Mouse (Mus musculus) hindbrain, embryonic 14.5 days (tissue): Measurements from ENCODE around the gene Stard13. TPM values are rescaled to one million over a fixed set of nuclear protein-coding genes. Genes with fewer than 3 reads are reported as not detected.
A peak's percentile ranks its signal among the peaks of the same experiment; 100 is the strongest.

ENCODE experiments used
- ATAC-seq: fragments of 200-750 bp; cut with Nextera tagmentation; 2 replicates; pipeline ENCODE4 v1.8.0; 2017; ENCODE audit warnings: moderate number of reproducible peaks, mild to moderate bottlenecking, moderate TSS enrichment, moderate library complexity; ENCODE audit not compliant: low FRiP score
- DNase-seq: peaks from one replicate; pipeline ENCODE4 v3.0.0-alpha.2; 2015; ENCODE audit warnings: low spot score
- H3K27ac ChIP-seq: fragments of 300-500 bp; sonication (generic); 2 replicates; pipeline ENCODE4 v1.5.1; 2014; ENCODE audit warnings: mild to moderate bottlenecking, moderate library complexity
- H3K27me3 ChIP-seq: fragments of 300-500 bp; sonication (generic); 2 replicates; pipeline ENCODE4 v1.6.1; 2014; ENCODE audit warnings: mild to moderate bottlenecking, low read length, mixed read lengths; ENCODE audit not compliant: control insufficient read depth, insufficient read depth
- H3K36me3 ChIP-seq: fragments of 300-500 bp; sonication (generic); replicated peaks from 2 replicates; pipeline ENCODE4 v1.6.1; 2014; ENCODE audit not compliant: control insufficient read depth, insufficient read depth
- H3K4me1 ChIP-seq: fragments of 300-500 bp; sonication (generic); replicated peaks from 2 replicates; pipeline ENCODE4 v1.6.1; 2014; ENCODE audit warnings: antibody characterized with exemption, low read length, mixed read lengths; ENCODE audit not compliant: control insufficient read depth, insufficient read depth
- H3K4me2 ChIP-seq: fragments of 300-500 bp; sonication (generic); replicated peaks from 2 replicates; pipeline ENCODE4 v1.6.1; 2014; ENCODE audit warnings: mild to moderate bottlenecking, moderate library complexity
- H3K4me3 ChIP-seq: fragments of 300-500 bp; sonication (generic); replicated peaks from 2 replicates; pipeline ENCODE4 v1.5.1; 2014; ENCODE audit warnings: mild to moderate bottlenecking, low read length
- H3K9ac ChIP-seq: fragments of 300-500 bp; sonication (generic); 2 replicates; pipeline ENCODE4 v1.6.1; 2014
- H3K9me3 ChIP-seq: fragments of 300-500 bp; sonication (generic); 2 replicates; pipeline ENCODE4 v1.6.1; 2016; ENCODE audit warnings: low read length; ENCODE audit not compliant: control insufficient read depth
- WGBS: fragments of 180-500 bp; shearing (Covaris S2); extraction: QIAGEN DNeasy Blood & Tissue Kit; methylation state at CpG from one replicate; pipeline ENCODE4 v1.1.7; 2014; 5-methylcytosine and 5-hydroxymethylcytosine counted together
- polyA plus RNA-seq: library from polyadenylated mRNA; unstranded; fragments of >200 nt; fragmentation: Nextera tagmentation; extraction: Ambion mirVana; gene quantifications from 2 replicates; pipeline ENCODE4 v1.2.1, GENCODE M21; 2014

Stard13 gene
- polyA plus RNA-seq, 1 experiment from 2014 or later, result 6.0 TPM

GRCm38 (mm10) chr5:151210060-151210459, 23.6 kb downstream of the Stard13 start:
- ATAC-seq, result no peak
- WGBS, result 88% methylated on average over 2 of the region's 2 CpGs
- no peaks in the 10 kb centered on the region for H3K36me3 ChIP-seq
- H3K4me2 ChIP-seq, result no peak overlapping the region
- H3K4me3 ChIP-seq, result no peak overlapping the region
- no peak for DNase-seq
- H3K27me3 ChIP-seq, result no peaks in the 10 kb centered on the region
- H3K27ac ChIP-seq, result no peak overlapping the region
- no peaks in the 10 kb centered on the region for H3K9me3 ChIP-seq
- no peaks in the 10 kb centered on the region for H3K4me1 ChIP-seq
- H3K9ac ChIP-seq, result no peak overlapping the region

- no peak overlapping the region for H3K4me3 ChIP-seq
- H3K36me3 ChIP-seq, result no peaks in the 10 kb centered on the region
- no peak overlapping the region for H3K4me2 ChIP-seq
- no peak overlapping the region for H3K9ac ChIP-seq
- 92% methylated on average over 4 of the region's 4 CpGs for WGBS
- no peak overlapping the region for H3K27ac ChIP-seq
- H3K9me3 ChIP-seq, result no peaks in the 10 kb centered on the region
- no peaks in the 10 kb centered on the region for H3K27me3 ChIP-seq
- H3K4me1 ChIP-seq, result no peaks in the 10 kb centered on the region
- DNase-seq, result no peak
- ATAC-seq, result no peak
Observed at GRCm38 (mm10) chr5:151205017-151205416, 28.6 kb downstream of the Stard13 start.

GRCm38 (mm10) chr5:151202925-151203324, 30.7 kb downstream of the Stard13 start:
- Histone ChIP-seq H3K36me3 (no peaks in the 10 kb centered on the region), H3K27me3 (no peaks in the 10 kb centered on the region), H3K4me1 (no peaks in the 10 kb centered on the region), H3K9me3 (no peaks in the 10 kb centered on the region), H3K9ac (no peak overlapping the region), H3K4me3 (no peak overlapping the region), H3K27ac (no peak overlapping the region), H3K4me2 (no peak overlapping the region)
- DNase-seq (no peak), ATAC-seq (no peak)
- WGBS, result 71% methylated on average over 5 of the region's 5 CpGs

GRCm38 (mm10) chr5:151201220-151201619, 32.4 kb downstream of the Stard13 start:
- no peak overlapping the region for H3K9ac ChIP-seq
- H3K4me1 ChIP-seq, result no peaks in the 10 kb centered on the region
- DNase-seq, result no peak
- no peaks in the 10 kb centered on the region for H3K36me3 ChIP-seq
- no peak overlapping the region for H3K4me2 ChIP-seq
- H3K9me3 ChIP-seq, result no peaks in the 10 kb centered on the region
- no peak overlapping the region for H3K4me3 ChIP-seq
- no peaks in the 10 kb centered on the region for H3K27me3 ChIP-seq
- 67% methylated on average over 3 of the region's 3 CpGs for WGBS
- H3K27ac ChIP-seq, result no peak overlapping the region
- no peak for ATAC-seq

- ATAC-seq, result no peak
- Histone ChIP-seq H3K4me2 (no peak overlapping the region), H3K4me1 (no peaks in the 10 kb centered on the region), H3K4me3 (no peak overlapping the region), H3K36me3 (no peaks in the 10 kb centered on the region), H3K9me3 (no peaks in the 10 kb centered on the region), H3K27me3 (no peaks in the 10 kb centered on the region), H3K27ac (no peak overlapping the region), H3K9ac (no peak overlapping the region)
- WGBS, result 84% methylated on average over 3 of the region's 3 CpGs
- no peak for DNase-seq
Observed at GRCm38 (mm10) chr5:151199235-151199634, 34.4 kb downstream of the Stard13 start.

GRCm38 (mm10) chr5:151196603-151197272, 36.9 kb downstream of the Stard13 start:
- no peaks in the 10 kb centered on the region for H3K4me1 ChIP-seq
- no peaks in the 10 kb centered on the region for H3K9me3 ChIP-seq
- no peaks in the 10 kb centered on the region for H3K36me3 ChIP-seq
- DNase-seq, result no peak
- ATAC-seq, result no peak
- no peak overlapping the region for H3K4me2 ChIP-seq
- H3K27ac ChIP-seq, result no peak overlapping the region
- H3K9ac ChIP-seq, result no peak overlapping the region
- no peak overlapping the region for H3K4me3 ChIP-seq
- no peaks in the 10 kb centered on the region for H3K27me3 ChIP-seq
- WGBS, result 38% methylated on average over 13 of the region's 13 CpGs

- ATAC-seq (no peak), DNase-seq (no peak)
- Histone ChIP-seq H3K4me2 (no peak overlapping the region), H3K36me3 (no peaks in the 10 kb centered on the region), H3K4me3 (no peak overlapping the region), H3K9me3 (no peaks in the 10 kb centered on the region), H3K27me3 (no peaks in the 10 kb centered on the region; the same call in 1 of the 2 replicates), H3K27ac (no peak overlapping the region), H3K4me1 (no peaks in the 10 kb centered on the region; the same call in 1 of the 2 replicates), H3K9ac (no peak overlapping the region)
- WGBS, result 77% methylated on average over 3 of the region's 3 CpGs
Observed at GRCm38 (mm10) chr5:151193885-151194520, 39.6 kb downstream of the Stard13 start.

GRCm38 (mm10) chr5:151192266-151192665, 41.4 kb downstream of the Stard13 start:
- H3K4me3 ChIP-seq, result no peak overlapping the region
- H3K4me2 ChIP-seq, result no peak overlapping the region
- ATAC-seq, result no peak
- H3K27ac ChIP-seq, result no peak overlapping the region
- H3K36me3 ChIP-seq, result no peaks in the 10 kb centered on the region
- no peaks in the 10 kb centered on the region for H3K9me3 ChIP-seq
- no peak for DNase-seq
- H3K4me1 ChIP-seq, result no peaks in the 10 kb centered on the region; the same call in 1 of the 2 replicates
- 81% methylated on average over 2 of the region's 2 CpGs for WGBS
- H3K27me3 ChIP-seq, result no peaks in the 10 kb centered on the region; the same call in 1 of the 2 replicates
- H3K9ac ChIP-seq, result no peak overlapping the region

- Histone ChIP-seq H3K4me2 (peak overlapping the region; percentile 87), H3K9ac (no peak overlapping the region), H3K4me3 (no peak overlapping the region), H3K9me3 (no peaks in the 10 kb centered on the region), H3K36me3 (no peaks in the 10 kb centered on the region), H3K4me1 (no peaks in the 10 kb centered on the region; the same call in 1 of the 2 replicates), H3K27me3 (no peaks in the 10 kb centered on the region; the same call in 1 of the 2 replicates), H3K27ac (no peak overlapping the region)
- no peak for ATAC-seq
- no peak for DNase-seq
- 84% methylated on average over 5 of the region's 5 CpGs for WGBS
Observed at GRCm38 (mm10) chr5:151190764-151191163, 42.9 kb downstream of the Stard13 start.
